8 mouse cellular contexts compared by ENCODE assay signal in genomic region chr7:38106711-38107311, GRCm38 (mm10). TPM values are rescaled to one million over a fixed set of nuclear protein-coding genes. Genes with fewer than 3 reads are reported as not detected.
A peak's percentile ranks its signal among the peaks of the same experiment; 100 is the strongest.
DNase-seq lines count a peak whose midpoint lies in the region; ATAC-seq and TF ChIP-seq lines count a peak whose summit lies in the region.

No protein-coding gene starts in this region.

- no peaks in the 10 kb centered on the region for H3K27me3 ChIP-seq in embryonic facial prominence, embryonic 13.5 days
- H3K27me3 ChIP-seq in hindbrain, embryonic 10.5 days (ENCODE audit: insufficient read depth, poor library complexity, severe bottlenecking), result peaks cover 10% of the 10 kb centered on the region
- no peaks in the 10 kb centered on the region for H3K27me3 ChIP-seq in midbrain, embryonic 13.5 days
- H3K27me3 ChIP-seq in testis, adult 2 months (ENCODE audit: control insufficient read depth, insufficient read depth, low read length), result no peaks in the 10 kb centered on the region

- WGBS in embryonic facial prominence, embryonic 13.5 days, result 0% methylated on average over 47 of the region's 47 CpGs
- WGBS in hindbrain, embryonic 10.5 days, result under 1% methylated on average over 47 of the region's 47 CpGs
- under 1% methylated on average over 44 of the region's 47 CpGs for WGBS in midbrain, embryonic 13.5 days

- H3K4me3 ChIP-seq in embryonic facial prominence, embryonic 13.5 days, result peak overlapping the region; percentile 91
- H3K4me3 ChIP-seq in hindbrain, embryonic 10.5 days, result peak overlapping the region; percentile 90
- peak overlapping the region; percentile 72 for H3K4me3 ChIP-seq in midbrain, embryonic 13.5 days (replicated peaks)
- peak overlapping the region; percentile 95 for H3K4me3 ChIP-seq in testis, adult 2 months (ENCODE audit: control insufficient read depth, low read depth, low read length)

- peak; percentile 95 for DNase-seq in heart, adult 11 months
- DNase-seq in heart, adult 8-10 months (ENCODE audit: low spot score), result no peak
- peak; percentile 18 for DNase-seq in adrenal gland, adult 8-10 months
- peak; percentile 61 for DNase-seq in hindbrain, embryonic 10.5 days (ENCODE audit: low spot score)
- peak; percentile 17 to 28 for DNase-seq in left cerebral cortex, postnatal 36 days (ENCODE audit: low spot score in 2 of 2)

- intact Hi-C loops in left cerebral cortex, postnatal 36 days (cut with DNase I), result loop anchor here (1.0 kb wide), 1 partner anchor 22 kb away; no protein-coding TSS in a partner anchor

- H3K27ac ChIP-seq in embryonic facial prominence, embryonic 13.5 days, result peak overlapping the region; percentile 57; the same call in 1 of the 2 replicates
- peak overlapping the region; percentile 94 for H3K27ac ChIP-seq in hindbrain, embryonic 10.5 days
- H3K27ac ChIP-seq in midbrain, embryonic 13.5 days, result no peak overlapping the region; the same call in 1 of the 2 replicates
- peak overlapping the region; percentile 64 for H3K27ac ChIP-seq in testis, adult 2 months (ENCODE audit: control insufficient read depth, insufficient read depth, low read depth, low read length)

- H3K4me2 ChIP-seq in embryonic facial prominence, embryonic 13.5 days, result peak overlapping the region; percentile 91
- peak overlapping the region; percentile 92 for H3K4me2 ChIP-seq in midbrain, embryonic 13.5 days (replicated peaks)

- H3K36me3 ChIP-seq in embryonic facial prominence, embryonic 13.5 days, result peaks cover 17% of the 10 kb centered on the region
- H3K36me3 ChIP-seq in hindbrain, embryonic 10.5 days, result peaks cover 29% of the 10 kb centered on the region
- H3K36me3 ChIP-seq in midbrain, embryonic 13.5 days, result peaks cover 5% of the 10 kb centered on the region; the same call in 1 of the 2 replicates
- no peaks in the 10 kb centered on the region for H3K36me3 ChIP-seq in testis, adult 2 months (ENCODE audit: control insufficient read depth, insufficient read depth, low read length)

- peak; percentile 45 for ATAC-seq in embryonic facial prominence, embryonic 13.5 days (ENCODE audit: insufficient number of reproducible peaks, insufficient read depth, low FRiP score, low TSS enrichment, low read depth)
- peak; percentile 80 for ATAC-seq in midbrain, embryonic 13.5 days

- H3K9ac ChIP-seq in embryonic facial prominence, embryonic 13.5 days, result peak overlapping the region; percentile 85
- H3K9ac ChIP-seq in midbrain, embryonic 13.5 days (replicated peaks), result peak overlapping the region; percentile 78

- H3K9me3 ChIP-seq in embryonic facial prominence, embryonic 13.5 days, result no peaks in the 10 kb centered on the region
- H3K9me3 ChIP-seq in hindbrain, embryonic 10.5 days, result no peaks in the 10 kb centered on the region
- no peaks in the 10 kb centered on the region for H3K9me3 ChIP-seq in midbrain, embryonic 13.5 days

- TF ChIP-seq POLR2A in testis, adult 2 months (IDR thresholded peaks at IDR 0.05; ENCODE audit: control insufficient read depth, low read depth, low read length), result 0 out of 2 replicates have a peak, but pooled peaks have one; percentile 8

- peaks cover 30% of the 10 kb centered on the region for H3K4me1 ChIP-seq in embryonic facial prominence, embryonic 13.5 days
- peaks cover 44% of the 10 kb centered on the region for H3K4me1 ChIP-seq in hindbrain, embryonic 10.5 days (replicated peaks)
- peaks cover 20% of the 10 kb centered on the region for H3K4me1 ChIP-seq in midbrain, embryonic 13.5 days (replicated peaks)
- H3K4me1 ChIP-seq in testis, adult 2 months (ENCODE audit: control insufficient read depth, insufficient read depth, low read length), result peaks cover 10% of the 10 kb centered on the region

- TF ChIP-seq CTCF in testis, adult 2 months (IDR thresholded peaks at IDR 0.05; ENCODE audit: control insufficient read depth, insufficient read depth, insufficient replicate concordance, low read depth, low read length), result no peak

RNA-seq across cellular contexts. Expression of gene Ccne1, which starts 0.5 kb away (rescaled TPM):
- 1 to 10 TPM in 3 of 4 experiments, under 1 TPM in 1; 0.95 to 2.2 (median 1.7) TPM for total RNA-seq in heart, adult 8-10 months (2022)
- total RNA-seq in adrenal gland, adult 8-10 months (2022), result 1 to 10 TPM; 3.5 to 6.9 (median 4.1) TPM
- 55.2 and 61.4 TPM in 2 replicates for polyA plus RNA-seq in embryonic facial prominence, embryonic 13.5 days (2015; fragmentation: Nextera tagmentation; extraction: Ambion mirVana)
- polyA plus RNA-seq in hindbrain, embryonic 10.5 days (2016; fragmentation: Nextera tagmentation; extraction: Ambion mirVana), result 66.1 and 92.1 TPM in 2 replicates
- 10 to 100 TPM; 17.8 to 19.8 TPM for total RNA-seq in left cerebral cortex, postnatal 36 days (2021)
- polyA plus RNA-seq in midbrain, embryonic 13.5 days (2015; fragmentation: Nextera tagmentation; extraction: Ambion mirVana), result 15.7 and 17.6 TPM in 2 replicates
- 5.7 and 5.9 TPM in 2 replicates for polyA plus RNA-seq in testis, adult 2 months (2012; rRNA removed)
